Mouse (Mus musculus) ES-Bruce4 (cell line): ENCODE measurements around the gene Echdc3. TPM values are rescaled to one million over a fixed set of nuclear protein-coding genes. Genes with fewer than 3 reads are reported as not detected.

Source experiments
- H3K27ac ChIP-seq: 2 replicates; pipeline ENCODE4 v1.5.1; 2012; ENCODE audit warnings: low read length, inconsistent platforms; ENCODE audit not compliant: insufficient read depth
- H3K27me3 ChIP-seq: 2 replicates; pipeline ENCODE4 v1.6.1; 2012; ENCODE audit warnings: mild to moderate bottlenecking, low read length, inconsistent platforms; ENCODE audit not compliant: control insufficient read depth, poor library complexity, insufficient read depth, severe bottlenecking
- H3K36me3 ChIP-seq: 2 replicates; pipeline ENCODE4 v1.6.1; 2012; ENCODE audit warnings: inconsistent platforms, mild to moderate bottlenecking, low read length, moderate library complexity; ENCODE audit not compliant: control insufficient read depth, poor library complexity, insufficient read depth, severe bottlenecking
- H3K4me1 ChIP-seq: one replicate; pipeline ENCODE4 v1.8.1; 2011; ENCODE audit warnings: low read length; ENCODE audit not compliant: control insufficient read depth, insufficient read depth
- H3K4me3 ChIP-seq: 2 replicates; pipeline ENCODE4 v1.5.1; 2011; ENCODE audit warnings: low read depth, mild to moderate bottlenecking, low read length
- H3K9ac ChIP-seq: 2 replicates; pipeline ENCODE4 v1.6.1; 2012; ENCODE audit warnings: low read depth, mild to moderate bottlenecking, inconsistent platforms; ENCODE audit not compliant: poor library complexity, severe bottlenecking
- H3K9me3 ChIP-seq: replicated peaks from 2 replicates; pipeline ENCODE4 v1.6.1; 2012; ENCODE audit warnings: mild to moderate bottlenecking, low read length, inconsistent platforms; ENCODE audit not compliant: control insufficient read depth, poor library complexity, insufficient read depth, severe bottlenecking
- CTCF ChIP-seq: IDR thresholded peaks from one replicate; pipeline ENCODE4 v1.8.1; 2011; ENCODE audit warnings: low read depth, low read length
- EP300 ChIP-seq: IDR thresholded peaks from 2 replicates; pipeline ENCODE4 v1.6.1; 2011; ENCODE audit warnings: low read depth, low read length; ENCODE audit not compliant: insufficient read depth
- POLR2A ChIP-seq: IDR thresholded peaks from one replicate; pipeline ENCODE4 v1.8.1; 2011; ENCODE audit warnings: low read length; ENCODE audit not compliant: insufficient read depth
- polyA plus RNA-seq: library from polyadenylated mRNA; stranded (reverse); fragments of >200 nt; gene quantifications from 2 replicates; pipeline ENCODE4 v1.2.4, GENCODE M21; 2011; ENCODE audit warnings: low read depth; ENCODE audit not compliant: missing spikeins, insufficient read depth, insufficient read length

The Echdc3 gene
- polyA plus RNA-seq, 1 experiment: 1.5 TPM

DNA sequence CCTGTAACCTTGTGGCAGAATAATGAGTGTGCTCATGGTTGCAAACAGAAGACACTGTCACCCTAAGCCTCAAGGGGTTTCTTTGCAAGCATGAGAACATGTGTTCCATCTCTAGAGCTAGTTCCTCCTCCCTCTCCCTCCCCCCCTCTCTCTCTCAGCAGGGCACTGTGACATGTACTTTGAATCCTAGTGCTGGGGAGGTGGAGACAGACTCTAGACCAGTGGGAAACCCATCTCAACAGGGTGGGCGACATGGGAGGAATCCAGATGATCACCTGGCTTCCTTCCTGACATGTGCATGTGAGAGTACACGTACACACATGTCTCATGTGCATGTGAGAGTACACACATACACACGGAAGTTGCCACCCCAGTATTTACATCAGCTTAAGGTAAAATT is 3.1 kb downstream of the Echdc3 start:
- no peaks in the 10 kb centered on the region for H3K36me3 ChIP-seq
- no peak overlapping the region for H3K27ac ChIP-seq
- no peak overlapping the region for H3K4me3 ChIP-seq
- no peak overlapping the region for H3K9ac ChIP-seq
- H3K27me3 ChIP-seq: no peaks in the 10 kb centered on the region
- H3K9me3 ChIP-seq: no peaks in the 10 kb centered on the region
- TF ChIP-seq POLR2A (no peak), EP300 (no peak), CTCF (no peak)
- H3K4me1 ChIP-seq: no peaks in the 10 kb centered on the region

DNA sequence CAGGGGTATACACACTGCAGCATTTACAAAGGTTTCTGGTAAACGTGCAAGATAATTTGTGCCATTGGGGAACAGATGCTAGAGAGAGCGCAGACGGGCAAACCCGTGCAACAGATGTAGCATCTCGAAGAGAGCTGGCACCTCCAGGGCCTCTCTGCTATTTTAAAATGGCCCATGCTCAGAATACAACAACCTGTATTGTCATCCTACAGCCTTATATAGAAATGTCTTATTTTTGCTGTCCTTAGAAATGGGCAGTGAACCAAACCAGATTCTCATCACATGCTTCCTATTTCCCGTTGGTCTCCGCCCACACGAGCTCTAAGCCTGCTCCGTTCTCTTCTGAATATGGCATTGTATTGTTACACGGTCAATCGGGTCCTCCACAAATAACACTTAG is 3.7 kb downstream of the Echdc3 start:
- Histone ChIP-seq H3K27ac (no peak overlapping the region), H3K4me1 (no peaks in the 10 kb centered on the region), H3K9ac (no peak overlapping the region), H3K4me3 (no peak overlapping the region), H3K36me3 (no peaks in the 10 kb centered on the region), H3K9me3 (no peaks in the 10 kb centered on the region), H3K27me3 (no peaks in the 10 kb centered on the region)
- no peak for TF ChIP-seq POLR2A

DNA sequence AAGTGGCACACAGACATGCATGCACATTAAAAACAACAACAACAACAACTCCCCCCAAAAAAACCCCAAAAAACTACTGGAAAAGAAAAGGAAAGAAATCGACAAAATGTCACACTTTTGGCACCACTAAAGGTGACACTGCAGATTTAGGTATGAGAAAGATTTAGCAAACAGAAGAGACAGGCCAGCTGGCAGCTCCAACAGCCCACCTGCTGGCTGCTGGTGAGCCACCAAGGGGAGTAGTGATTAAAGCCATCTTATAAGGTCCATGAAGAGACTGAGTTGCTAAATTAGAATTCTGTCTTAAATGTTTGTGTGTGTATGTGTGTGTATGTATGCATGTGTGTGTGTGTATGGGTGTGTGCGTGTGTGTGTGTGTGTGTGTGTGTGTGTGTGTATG is 5.1 kb downstream of the Echdc3 start:
- H3K4me1 ChIP-seq: no peaks in the 10 kb centered on the region
- H3K27ac ChIP-seq: no peak overlapping the region
- no peaks in the 10 kb centered on the region for H3K36me3 ChIP-seq
- H3K27me3 ChIP-seq: no peaks in the 10 kb centered on the region
- TF ChIP-seq CTCF (no peak), EP300 (no peak), POLR2A (no peak)
- H3K4me3 ChIP-seq: no peak overlapping the region
- H3K9ac ChIP-seq: no peak overlapping the region
- H3K9me3 ChIP-seq: no peaks in the 10 kb centered on the region

DNA sequence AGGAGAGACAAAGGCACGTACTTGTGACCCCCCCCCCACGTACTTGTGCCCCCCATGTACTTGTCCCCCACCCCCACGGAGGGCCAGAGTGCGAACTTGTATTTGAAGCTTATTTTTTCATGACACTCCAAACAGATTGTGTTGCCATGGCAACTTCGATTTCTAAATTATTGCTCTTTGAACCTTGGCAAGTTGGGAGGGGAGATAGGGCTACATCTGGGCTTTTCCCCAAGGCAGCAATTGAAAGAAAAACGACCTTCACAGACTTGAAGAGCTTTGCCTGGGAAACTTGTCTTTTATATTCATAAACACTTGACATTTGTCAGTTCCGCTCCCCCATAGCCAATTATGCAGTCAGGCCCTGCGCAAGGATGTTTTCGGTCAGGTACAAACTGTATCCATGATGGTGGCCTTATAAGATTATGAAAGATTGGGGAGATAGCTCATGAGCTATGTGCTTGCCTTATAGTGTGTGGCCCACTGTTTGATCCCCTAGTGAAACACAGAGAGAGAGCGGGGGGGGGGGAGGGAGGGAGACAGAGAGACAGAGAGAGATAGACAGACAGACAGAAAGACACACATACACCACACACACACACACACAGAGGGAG is 16.4 kb downstream of the Echdc3 start:
- H3K4me3 ChIP-seq: no peak overlapping the region
- no peak overlapping the region for H3K9ac ChIP-seq
- TF ChIP-seq CTCF (no peak), EP300 (no peak), POLR2A (no peak)
- no peaks in the 10 kb centered on the region for H3K27me3 ChIP-seq
- H3K36me3 ChIP-seq: no peaks in the 10 kb centered on the region
- H3K9me3 ChIP-seq: no peaks in the 10 kb centered on the region
- H3K27ac ChIP-seq: no peak overlapping the region
- H3K4me1 ChIP-seq: no peaks in the 10 kb centered on the region

DNA sequence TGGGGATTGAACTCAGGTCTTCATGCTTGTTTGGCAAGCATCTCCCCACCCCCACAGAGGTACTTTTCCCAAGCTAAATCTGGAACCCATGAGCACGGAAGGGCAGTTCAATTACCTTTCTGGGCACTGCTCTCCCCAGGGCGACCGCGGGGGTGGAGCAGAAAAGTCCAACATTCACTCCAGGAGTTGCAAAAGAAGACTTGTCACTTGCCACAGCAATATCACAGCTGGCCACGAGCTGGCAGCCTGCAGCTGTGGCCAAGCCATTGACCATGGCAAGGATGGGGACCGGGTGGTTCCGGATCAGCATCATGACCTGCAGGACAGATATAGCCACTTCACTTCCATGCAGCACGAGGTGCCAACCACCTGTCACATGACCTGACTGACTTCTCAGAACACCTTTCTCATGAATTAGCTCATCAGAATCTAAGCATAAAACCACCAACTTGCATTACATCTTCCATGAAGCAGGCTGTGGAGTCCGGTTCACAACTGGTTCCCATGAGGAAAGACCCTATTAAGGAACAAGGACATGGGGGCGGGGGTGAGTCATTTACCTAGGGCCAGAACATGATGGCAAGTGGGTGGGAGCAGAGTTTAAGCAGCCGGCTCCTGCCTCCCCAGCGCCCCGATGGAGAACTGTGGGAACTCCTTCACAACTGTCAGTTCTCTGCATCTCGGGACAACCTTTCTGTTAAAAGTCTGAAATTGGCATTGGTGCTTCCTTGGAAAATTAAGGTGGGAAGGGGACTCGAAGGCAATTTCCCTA is 17.2 kb downstream of the Echdc3 start:
- Histone ChIP-seq H3K27ac (no peak overlapping the region), H3K27me3 (no peaks in the 10 kb centered on the region), H3K9ac (no peak overlapping the region), H3K9me3 (no peaks in the 10 kb centered on the region), H3K36me3 (no peaks in the 10 kb centered on the region), H3K4me3 (no peak overlapping the region), H3K4me1 (no peaks in the 10 kb centered on the region)
- no peak for TF ChIP-seq CTCF
- TF ChIP-seq EP300: no peak
- TF ChIP-seq POLR2A: no peak

DNA sequence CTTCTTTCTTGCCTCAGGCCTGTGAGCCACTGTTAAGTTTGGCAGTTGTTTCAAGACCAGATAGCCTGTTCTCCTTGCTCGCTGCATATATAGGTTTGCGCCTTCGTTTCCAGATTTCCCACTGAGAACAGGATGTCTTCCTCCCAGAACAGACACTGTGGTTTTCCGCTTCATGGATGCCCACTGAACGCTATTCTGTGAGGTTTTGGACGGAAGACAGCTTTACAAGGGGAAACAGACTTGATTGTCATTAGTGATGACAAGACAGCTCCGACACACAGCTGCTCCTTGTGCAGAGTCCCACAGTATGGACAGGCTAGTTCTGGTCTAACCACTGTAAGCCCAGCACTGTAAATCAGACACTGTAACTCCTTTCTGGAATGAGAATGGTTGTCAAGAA is 18.3 kb downstream of the Echdc3 start:
- H3K9ac ChIP-seq: no peak overlapping the region
- H3K27me3 ChIP-seq: no peaks in the 10 kb centered on the region
- H3K36me3 ChIP-seq: no peaks in the 10 kb centered on the region
- no peak overlapping the region for H3K4me3 ChIP-seq
- no peaks in the 10 kb centered on the region for H3K4me1 ChIP-seq
- no peak for TF ChIP-seq POLR2A
- TF ChIP-seq CTCF: no peak
- no peak for TF ChIP-seq EP300
- H3K9me3 ChIP-seq: no peaks in the 10 kb centered on the region
- H3K27ac ChIP-seq: no peak overlapping the region
